Mouse (Mus musculus) stomach, postnatal 0 days (tissue): ENCODE data around the gene Nptx2. TPM values are rescaled to one million over a fixed set of nuclear protein-coding genes. Genes with fewer than 3 reads are reported as not detected.
A peak's percentile ranks its signal among the peaks of the same experiment; 100 is the strongest.

Experiments used
- ATAC-seq: fragments of 200-750 bp; cut with Nextera tagmentation; 2 replicates; pipeline ENCODE4 v1.8.0; 2017; ENCODE audit not compliant: low FRiP score, low TSS enrichment
- DNase-seq: peaks from one replicate; pipeline ENCODE4 v3.0.0-alpha.2; 2016; ENCODE audit warnings: low spot score
- H3K27ac ChIP-seq: fragments of 300-500 bp; sonication (generic); replicated peaks from 2 replicates; pipeline ENCODE4 v1.5.1; 2014; ENCODE audit warnings: mild to moderate bottlenecking, control low read depth
- H3K27me3 ChIP-seq: fragments of 300-500 bp; sonication (generic); 2 replicates; pipeline ENCODE4 v1.6.1; 2014; ENCODE audit warnings: low read length; ENCODE audit not compliant: control insufficient read depth, insufficient read depth
- H3K36me3 ChIP-seq: fragments of 300-500 bp; sonication (generic); 2 replicates; pipeline ENCODE4 v1.6.1; 2014; ENCODE audit warnings: low read length, mixed read lengths; ENCODE audit not compliant: control insufficient read depth, insufficient read depth
- H3K4me1 ChIP-seq: fragments of 300-500 bp; sonication (generic); replicated peaks from 2 replicates; pipeline ENCODE4 v1.6.1; 2014; ENCODE audit warnings: antibody characterized with exemption; ENCODE audit not compliant: control insufficient read depth, insufficient read depth
- H3K4me2 ChIP-seq: fragments of 300-500 bp; sonication (generic); replicated peaks from 2 replicates; pipeline ENCODE4 v1.6.1; 2014; ENCODE audit warnings: low read depth, mild to moderate bottlenecking, control low read depth, moderate library complexity
- H3K4me3 ChIP-seq: fragments of 300-500 bp; sonication (generic); 2 replicates; pipeline ENCODE4 v1.5.1; 2014; ENCODE audit warnings: low read depth, low read length, control low read depth
- H3K9ac ChIP-seq: fragments of 300-500 bp; sonication (generic); 2 replicates; pipeline ENCODE4 v1.6.1; 2014; ENCODE audit warnings: mild to moderate bottlenecking, low read length, control low read depth, mixed read lengths
- H3K9me3 ChIP-seq: fragments of 300-500 bp; sonication (generic); 2 replicates; pipeline ENCODE4 v1.6.1; 2016; ENCODE audit warnings: low read length; ENCODE audit not compliant: control insufficient read depth
- CTCF ChIP-seq: IDR thresholded peaks from 2 replicates; pipeline ENCODE4 v1.5.1; 2016; ENCODE audit warnings: antibody characterized with exemption, low read depth, mild to moderate bottlenecking, moderate library complexity
- EP300 ChIP-seq: optimal IDR thresholded peaks from 2 replicates; pipeline ENCODE3; 2016; ENCODE audit warnings: antibody characterized with exemption
- WGBS: fragments of 180-500 bp; shearing (Covaris S2); extraction: QIAGEN DNeasy Blood & Tissue Kit; methylation state at CpG from one replicate; pipeline ENCODE4 v1.1.7; 2014; 5-methylcytosine and 5-hydroxymethylcytosine counted together
- polyA plus RNA-seq: library from polyadenylated mRNA; unstranded; fragments of >200 nt; fragmentation: Nextera tagmentation; extraction: Ambion mirVana; gene quantifications from 2 replicates; pipeline ENCODE4 v1.2.1, GENCODE M21; 2015

Nptx2 gene
- polyA plus RNA-seq, 1 experiment from 2014 or later = 4.6 TPM

DNA sequence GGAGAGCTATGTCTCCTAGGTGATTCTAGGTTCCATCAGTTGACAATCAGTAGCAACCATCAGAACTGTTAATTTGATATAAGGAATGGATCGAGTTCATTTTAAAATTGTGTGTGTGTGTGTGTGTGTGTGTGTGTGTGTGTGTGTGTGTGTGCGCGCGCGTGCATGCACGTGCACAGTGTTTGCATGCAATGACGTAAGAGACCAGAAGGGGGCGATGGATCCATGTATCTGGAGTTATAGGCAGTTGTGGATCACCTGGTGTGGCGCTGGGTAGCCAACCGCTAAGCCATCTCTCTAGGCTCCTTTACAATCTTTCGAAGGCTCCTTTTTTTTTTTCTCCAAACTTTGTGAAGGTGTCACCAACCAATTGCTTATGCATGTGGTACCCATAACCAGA is 16.6 kb upstream of the Nptx2 start:
- Histone ChIP-seq H3K4me2 (no peak overlapping the region), H3K9ac (no peak overlapping the region), H3K36me3 (no peaks in the 10 kb centered on the region), H3K4me3 (no peak overlapping the region), H3K27me3 (no peaks in the 10 kb centered on the region), H3K27ac (no peak overlapping the region), H3K9me3 (no peaks in the 10 kb centered on the region), H3K4me1 (no peaks in the 10 kb centered on the region)
- peak; percentile 27 for TF ChIP-seq CTCF
- TF ChIP-seq EP300 = no peak
- DNase-seq = no peak
- no peak for ATAC-seq
- 94% methylated on average over 11 of the region's 11 CpGs for WGBS

- Histone ChIP-seq H3K27me3 (peaks cover 6% of the 10 kb centered on the region; the same call in 1 of the 2 replicates), H3K36me3 (no peaks in the 10 kb centered on the region), H3K27ac (no peak overlapping the region), H3K4me2 (no peak overlapping the region), H3K9me3 (no peaks in the 10 kb centered on the region), H3K4me1 (no peaks in the 10 kb centered on the region), H3K4me3 (no peak overlapping the region), H3K9ac (no peak overlapping the region)
- 22% methylated on average over 12 of the region's 12 CpGs for WGBS
- ATAC-seq (no peak), DNase-seq (no peak)
- TF ChIP-seq EP300 (no peak), CTCF (no peak)
These were observed 2.9 kb upstream of the Nptx2 start for GRCm38 (mm10) chr5:144542711-144543308.

DNA sequence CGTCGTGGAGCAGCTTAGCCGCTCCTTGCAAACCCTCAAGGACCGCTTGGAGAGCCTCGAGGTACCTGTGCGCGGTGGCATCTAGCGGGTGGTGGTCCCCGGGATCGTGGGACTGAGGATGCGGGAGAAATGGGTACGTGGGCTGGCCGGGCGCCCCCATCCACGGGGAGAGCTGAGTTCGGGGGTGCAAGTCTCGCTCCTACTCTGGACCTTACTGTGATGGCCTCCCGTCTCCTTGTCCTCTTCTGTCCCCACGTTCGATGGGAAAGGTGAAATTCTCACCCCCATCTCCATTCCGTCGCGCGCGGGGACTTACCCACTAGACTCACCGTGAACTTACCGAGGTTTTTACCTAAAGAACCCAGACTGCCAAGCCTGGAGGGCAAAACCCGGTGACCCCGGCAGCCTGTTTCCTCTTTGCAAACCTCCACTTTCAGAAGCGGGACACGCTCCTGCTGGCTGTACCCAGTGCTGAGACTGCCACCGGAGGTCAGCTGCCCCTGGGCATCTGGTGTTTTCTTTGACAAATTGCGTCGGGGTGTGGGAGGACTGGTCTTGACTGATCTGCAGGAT is 807 bp downstream of the Nptx2 start:
- Histone ChIP-seq H3K27ac (no peak overlapping the region), H3K36me3 (no peaks in the 10 kb centered on the region), H3K9me3 (no peaks in the 10 kb centered on the region), H3K27me3 (peaks cover 6% of the 10 kb centered on the region; the same call in 1 of the 2 replicates), H3K4me3 (peak overlapping the region; percentile 39), H3K4me1 (no peaks in the 10 kb centered on the region), H3K4me2 (peak overlapping the region; percentile 59), H3K9ac (peak overlapping the region; percentile 41)
- ATAC-seq = no peak
- TF ChIP-seq EP300 = no peak
- no peak for TF ChIP-seq CTCF
- DNase-seq = no peak
- 6% methylated on average over 34 of the region's 34 CpGs for WGBS

DNA sequence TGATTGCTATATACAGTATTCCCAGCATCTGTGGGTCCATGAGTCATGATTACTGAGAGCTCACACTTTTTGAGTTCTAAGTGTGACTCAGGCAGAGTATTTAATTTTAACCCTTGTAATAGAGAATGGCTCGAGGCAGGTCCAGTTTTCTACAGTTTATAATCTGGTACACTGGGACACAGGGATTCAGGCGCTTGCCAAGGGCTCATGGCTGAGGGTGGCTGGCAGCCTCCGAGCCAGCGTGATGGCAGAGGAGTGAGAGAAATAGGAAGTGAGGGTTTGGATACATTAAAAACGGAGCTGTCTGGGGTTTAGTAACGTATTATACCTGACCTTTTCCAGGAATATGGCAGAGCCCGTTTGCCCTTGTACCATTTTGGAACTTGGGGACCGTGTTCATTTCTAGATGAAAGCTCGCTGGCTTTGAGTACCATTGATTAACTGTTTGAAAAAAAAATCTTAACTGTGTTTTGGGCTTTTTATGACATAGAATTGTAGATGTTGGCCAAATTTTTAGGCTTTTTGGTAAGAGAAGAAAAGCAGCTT is 1.7 kb downstream of the Nptx2 start:
- Histone ChIP-seq H3K27ac (no peak overlapping the region), H3K9ac (no peak overlapping the region), H3K27me3 (peaks cover 6% of the 10 kb centered on the region; the same call in 1 of the 2 replicates), H3K36me3 (no peaks in the 10 kb centered on the region), H3K9me3 (no peaks in the 10 kb centered on the region), H3K4me3 (peak overlapping the region; percentile 19), H3K4me1 (no peaks in the 10 kb centered on the region), H3K4me2 (peak overlapping the region; percentile 49)
- WGBS = 21% methylated on average over 9 of the region's 9 CpGs
- no peak for TF ChIP-seq CTCF
- no peak for ATAC-seq
- DNase-seq = no peak

- H3K36me3 ChIP-seq = no peaks in the 10 kb centered on the region
- peak overlapping the region; percentile 49 for H3K4me2 ChIP-seq
- 5% methylated on average over 21 of the region's 21 CpGs for WGBS
- ATAC-seq = no peak; the same call in 1 of the 2 replicates
- H3K27me3 ChIP-seq = peaks cover 6% of the 10 kb centered on the region; the same call in 1 of the 2 replicates
- no peaks in the 10 kb centered on the region for H3K4me1 ChIP-seq
- no peak for DNase-seq
- H3K9me3 ChIP-seq = no peaks in the 10 kb centered on the region
- H3K27ac ChIP-seq = no peak overlapping the region; the same call in 1 of the 2 replicates
- TF ChIP-seq EP300 (no peak), CTCF (no peak)
- H3K4me3 ChIP-seq = peak overlapping the region; percentile 19
- H3K9ac ChIP-seq = 0 out of 2 replicates have a peak overlapping the region, but pooled peaks have one; percentile 43
These were observed 2.5 kb downstream of the Nptx2 start for GRCm38 (mm10) chr5:144548079-144548631.

DNA sequence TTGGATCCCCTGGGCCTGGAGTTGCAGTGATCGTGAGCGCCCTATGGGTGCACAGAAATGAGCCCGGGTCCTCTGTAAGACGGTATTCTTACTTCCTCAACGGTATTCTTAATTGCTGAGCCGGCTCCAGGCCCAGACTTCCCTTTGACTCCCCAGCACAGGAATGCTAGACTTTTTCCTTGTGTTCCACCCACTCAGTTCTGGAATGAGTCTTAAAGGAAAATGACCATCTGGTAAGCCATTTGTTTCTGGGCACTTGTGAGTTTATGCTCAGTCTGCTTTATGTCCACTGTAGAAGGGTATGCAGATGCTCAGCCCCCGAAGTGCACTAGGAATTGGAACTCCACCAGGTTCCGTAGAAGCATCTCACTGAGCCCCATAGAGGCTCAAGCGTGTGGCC is 4.3 kb downstream of the Nptx2 start:
- TF ChIP-seq EP300 = no peak
- no peak for TF ChIP-seq CTCF
- H3K27me3 ChIP-seq = peaks cover 6% of the 10 kb centered on the region; the same call in 1 of the 2 replicates
- H3K36me3 ChIP-seq = no peaks in the 10 kb centered on the region
- no peak overlapping the region for H3K9ac ChIP-seq
- H3K4me1 ChIP-seq = no peaks in the 10 kb centered on the region
- 66% methylated on average over 9 of the region's 9 CpGs for WGBS
- no peak overlapping the region for H3K4me3 ChIP-seq
- DNase-seq (no peak), ATAC-seq (no peak)
- no peak overlapping the region for H3K4me2 ChIP-seq
- no peak overlapping the region for H3K27ac ChIP-seq
- no peaks in the 10 kb centered on the region for H3K9me3 ChIP-seq
